Mouse (Mus musculus) CH12.LX (cell line): Measurements from ENCODE around the gene Kank1. TPM values are rescaled to one million over a fixed set of nuclear protein-coding genes. Genes with fewer than 3 reads are reported as not detected.

Source experiments
- DNase-seq: peaks from one replicate; pipeline ENCODE4 v3.0.0-alpha.2; 2013; ENCODE audit errors: extremely low read depth
- H3K27ac ChIP-seq: 2 replicates; pipeline ENCODE4 v1.5.1; 2012; ENCODE audit warnings: low read depth, mild to moderate bottlenecking, control low read depth, moderate library complexity; ENCODE audit not compliant: insufficient read depth
- H3K27me3 ChIP-seq: replicated peaks from 2 replicates; pipeline ENCODE3; 2012; ENCODE audit warnings: inconsistent platforms
- H3K36me3 ChIP-seq, 2 experiments: replicated peaks in 1 of 2; 2 replicates each; pipeline versions ENCODE3 to v1.6.1; 2012; ENCODE audit warnings: inconsistent platforms in 1 of 2, low read length in 1 of 2, mild to moderate bottlenecking in 1 of 2, mixed read lengths in 1 of 2, moderate library complexity in 1 of 2; ENCODE audit not compliant: control insufficient read depth in 1 of 2, insufficient read depth in 1 of 2
- H3K4me1 ChIP-seq, 2 experiments: 2 replicates each; pipeline ENCODE4 v1.6.1; 2012; ENCODE audit warnings: inconsistent platforms in 1 of 2, moderate library complexity in 1 of 2; ENCODE audit not compliant: insufficient read depth in 2 of 2, control insufficient read depth in 1 of 2
- H3K4me2 ChIP-seq: 2 replicates; pipeline ENCODE4 v1.6.1; 2012; ENCODE audit warnings: low read depth, mild to moderate bottlenecking, control low read depth; ENCODE audit not compliant: poor library complexity, insufficient read depth, severe bottlenecking
- H3K4me3 ChIP-seq, 3 experiments: fragments of 150-350 bp in 1 of 3; sonication (generic) in 1 of 3; replicated peaks in 1 of 3; 2 replicates each; pipeline versions ENCODE3 to v1.5.1; 2011 to 2012; ENCODE audit warnings: low read depth in 2 of 3, low read length in 2 of 3, mild to moderate bottlenecking in 2 of 3, moderate library complexity in 2 of 3, control low read depth in 1 of 3, improper control_type of control experiment in 1 of 3, inconsistent platforms in 1 of 3, mixed read lengths in 1 of 3; ENCODE audit not compliant: poor library complexity in 1 of 3
- H3K79me2 ChIP-seq: replicated peaks from 2 replicates; pipeline ENCODE4 v1.6.1; 2012; ENCODE audit warnings: mild to moderate bottlenecking, moderate library complexity; ENCODE audit not compliant: control insufficient read depth, poor library complexity, insufficient read depth, severe bottlenecking; ENCODE audit errors: extremely low read depth
- H3K9ac ChIP-seq: 2 replicates; pipeline ENCODE4 v1.6.1; 2012; ENCODE audit warnings: low read depth, mild to moderate bottlenecking, control low read depth, moderate library complexity; ENCODE audit not compliant: insufficient read depth
- H3K9me3 ChIP-seq: replicated peaks from 2 replicates; pipeline ENCODE3; 2012; ENCODE audit warnings: low read length, inconsistent platforms, mixed read lengths
- CHD2 ChIP-seq: IDR thresholded peaks from 2 replicates; pipeline ENCODE4 v1.6.1; 2011; ENCODE audit warnings: low read length, improper control_type of control experiment
- CTCF ChIP-seq, 2 experiments: IDR thresholded peaks in 1 of 2; conservative IDR thresholded peaks in 1 of 2; 2 replicates each; pipeline ENCODE4 v1.5.1; 2011 to 2012; ENCODE audit warnings: low read depth in 2 of 2, low read length in 2 of 2, improper control_type of control experiment in 1 of 2, inconsistent platforms in 1 of 2, mild to moderate bottlenecking in 1 of 2, moderate library complexity in 1 of 2
- E2F4 ChIP-seq: IDR thresholded peaks from 2 replicates; pipeline ENCODE4 v1.6.1; 2011; ENCODE audit warnings: low read depth, low read length, improper control_type of control experiment; ENCODE audit not compliant: insufficient replicate concordance
- HCFC1 ChIP-seq: IDR thresholded peaks from 2 replicates; pipeline ENCODE4 v1.6.1; 2012; ENCODE audit warnings: low read depth, mild to moderate bottlenecking, inconsistent platforms, low read length, improper control_type of control experiment
- IRF4 ChIP-seq: IDR thresholded peaks from 2 replicates; pipeline ENCODE4 v1.6.1; 2014; ENCODE audit warnings: low read depth, mild to moderate bottlenecking, inconsistent platforms, low read length, improper control_type of control experiment
- JUND ChIP-seq: conservative IDR thresholded peaks from 2 replicates; pipeline ENCODE4 v1.6.1; 2011; ENCODE audit warnings: low read depth, low read length, improper control_type of control experiment
- MAX ChIP-seq: IDR thresholded peaks from 2 replicates; pipeline ENCODE4 v1.6.1; 2011; ENCODE audit warnings: low read length, improper control_type of control experiment
- MXI1 ChIP-seq: IDR thresholded peaks from 2 replicates; pipeline ENCODE4 v1.6.1; 2011; ENCODE audit warnings: mild to moderate bottlenecking, low read depth, low read length, improper control_type of control experiment
- PAX5 ChIP-seq: IDR thresholded peaks from 2 replicates; pipeline ENCODE4 v1.6.1; 2012; ENCODE audit warnings: low read length, inconsistent platforms, mixed read lengths
- RAD21 ChIP-seq: IDR thresholded peaks from 2 replicates; pipeline ENCODE4 v1.6.1; 2011; ENCODE audit warnings: low read depth, mild to moderate bottlenecking, low read length, improper control_type of control experiment, moderate library complexity
- RCOR1 ChIP-seq: conservative IDR thresholded peaks from 2 replicates; pipeline ENCODE4 v1.6.1; 2012; ENCODE audit warnings: low read depth, mild to moderate bottlenecking, inconsistent platforms, low read length, improper control_type of control experiment
- SMC3 ChIP-seq: IDR thresholded peaks from 2 replicates; pipeline ENCODE4 v1.6.1; 2011; ENCODE audit warnings: low read depth, low read length, improper control_type of control experiment
- ZNF384 ChIP-seq: IDR thresholded peaks from 2 replicates; pipeline ENCODE4 v1.6.1; 2012; ENCODE audit warnings: low read depth, low read length, improper control_type of control experiment, inconsistent platforms
- dilution Hi-C: fragments of 300-500 bp; cut with MboI; formaldehyde crosslinking; loops from 2 replicates; pipeline ENCODE4 v1.14.3; 2020; ENCODE audit warnings: low sequenced_read_pairs; ENCODE audit not compliant: extremely low pct_unique_long_range_greater_than_20kb, extremely low pct_ligation_motif_present
- in situ Hi-C: fragments of 300-500 bp; cut with MboI; formaldehyde crosslinking; loops from 3 replicates; pipeline ENCODE4 v1.14.3; 2019; ENCODE audit warnings: low sequenced_read_pairs, low pct_ligation_motif_present, low pct_unique_long_range_greater_than_20kb, mixed read lengths
- polyA plus RNA-seq: library from polyadenylated mRNA; unstranded; fragments of >175 nt; gene quantifications from 2 replicates; pipeline ENCODE4 v1.2.1, GENCODE M21; 2012; ENCODE audit warnings: low read depth; ENCODE audit not compliant: insufficient read length
- total RNA-seq, 2 experiments: library from RNA; depleted of rRNA; stranded (reverse); fragments of 300-350 nt in 1 of 2; fragments of >200 nt in 1 of 2; gene quantifications; 2 replicates each; pipeline ENCODE4 v1.2.3; 2012 to 2014

Kank1 gene
- total and polyA plus RNA-seq, 3 experiments: 0.10 to 0.13 (median 0.12) TPM

DNA sequence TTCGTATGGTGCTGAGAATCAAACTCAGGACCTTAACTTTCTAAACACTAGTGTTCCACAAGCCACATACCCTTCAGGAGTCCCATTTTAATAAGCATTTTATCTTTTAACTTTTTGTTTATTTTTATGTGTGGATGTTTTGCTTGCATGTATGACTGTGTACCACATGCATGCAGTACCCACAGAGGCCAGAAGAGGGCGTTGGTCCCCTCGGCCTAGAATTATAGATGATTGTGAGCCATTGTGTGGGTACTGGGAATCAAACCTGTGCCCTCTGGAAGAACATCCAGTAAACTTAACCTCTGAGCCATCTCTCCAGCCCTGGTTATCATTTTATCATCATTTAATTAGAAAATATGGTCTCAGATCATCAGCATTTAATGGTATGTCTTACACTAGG is 136.8 kb downstream of the Kank1 start:
- no peak for DNase-seq
- dilution Hi-C loops (no loop called here), in situ Hi-C loops (no loop called here)
- H3K4me3 ChIP-seq: no peak overlapping the region
- TF ChIP-seq CTCF (conservative IDR thresholded peaks at IDR 0.05 in 1 of 2, IDR thresholded peaks at IDR 0.05 in 1 of 2; ENCODE audit: low read depth in 2 of 2, low read length in 2 of 2) (peak; percentile 37 to 41; a peak in 3 of 4 replicates), MAX (no peak), RAD21 (no peak)
- no peaks in the 10 kb centered on the region for H3K27me3 ChIP-seq
- H3K4me2 ChIP-seq: no peak overlapping the region
- H3K4me1 ChIP-seq: peaks cover 5 to 9% of the 10 kb centered on the region in 2 experiments; a peak in 1 of 4 replicates
- no peaks in the 10 kb centered on the region for H3K9me3 ChIP-seq
- H3K79me2 ChIP-seq: no peaks in the 10 kb centered on the region
- no peak overlapping the region for H3K9ac ChIP-seq
- H3K27ac ChIP-seq: no peak overlapping the region
- H3K36me3 ChIP-seq: no peaks in the 10 kb centered on the region

DNA sequence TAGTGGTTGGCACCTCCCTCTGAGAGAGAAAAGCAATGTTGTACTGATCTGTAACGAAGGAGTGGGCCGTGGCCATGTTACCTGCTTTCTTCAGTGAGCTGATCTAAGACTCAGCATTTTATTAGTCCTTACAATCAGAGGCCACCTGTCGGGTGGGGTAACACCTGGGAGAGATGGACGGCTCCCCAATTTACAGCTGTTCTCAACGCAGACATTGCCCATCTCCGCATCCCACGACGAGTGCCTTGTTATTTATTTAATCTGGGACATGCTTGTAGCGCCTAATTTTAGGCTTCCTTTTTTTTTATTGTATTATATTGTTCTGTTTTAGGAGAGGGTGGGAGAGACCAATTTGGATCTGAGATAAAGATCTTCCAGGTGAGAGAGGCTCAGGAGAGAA is 137.4 kb downstream of the Kank1 start:
- DNase-seq: no peak
- Histone ChIP-seq H3K9me3 (no peaks in the 10 kb centered on the region), H3K36me3 (no peaks in the 10 kb centered on the region), H3K9ac (no peak overlapping the region), H3K4me1 (peaks cover 5 to 9% of the 10 kb centered on the region in 2 experiments; a peak in 1 of 4 replicates), H3K79me2 (no peaks in the 10 kb centered on the region)
- dilution Hi-C loops (no loop called here), in situ Hi-C loops (no loop called here)
- TF ChIP-seq HCFC1: no peak
- no peak for TF ChIP-seq RCOR1
- TF ChIP-seq ZNF384: no peak
- TF ChIP-seq E2F4: no peak
- TF ChIP-seq, all 38 proteins: peak for 0
- Histone ChIP-seq H3K27ac (no peak overlapping the region), H3K4me2 (no peak overlapping the region), H3K4me3 (no peak overlapping the region), H3K27me3 (no peaks in the 10 kb centered on the region)

DNA sequence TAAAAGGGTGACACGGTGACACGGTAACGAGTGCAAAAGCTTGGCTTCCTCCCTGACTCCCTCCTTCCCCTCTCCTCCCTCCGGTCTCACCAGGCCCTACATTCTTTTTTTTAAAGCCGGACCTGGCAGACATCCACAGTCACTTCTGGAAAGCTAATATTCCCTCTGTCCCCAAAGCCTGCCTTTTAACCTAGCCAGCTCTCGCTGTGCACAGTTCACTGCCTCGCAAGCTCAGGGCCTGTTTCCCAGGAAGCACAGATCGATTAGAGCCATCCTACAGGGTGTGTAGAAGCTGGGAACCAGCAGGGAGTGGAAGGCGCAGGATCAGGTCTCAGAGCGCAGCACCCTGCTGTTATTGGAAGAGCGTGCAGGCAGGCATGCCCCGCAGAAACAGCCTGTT is 138.2 kb downstream of the Kank1 start:
- dilution Hi-C loops (no loop called here), in situ Hi-C loops (no loop called here)
- H3K4me3 ChIP-seq: no peak overlapping the region
- TF ChIP-seq HCFC1: no peak
- no peak for TF ChIP-seq MXI1
- no peak for TF ChIP-seq SMC3
- no peak for TF ChIP-seq CHD2
- TF ChIP-seq PAX5: no peak
- no peak for TF ChIP-seq IRF4
- no peak for TF ChIP-seq JUND
- H3K4me1 ChIP-seq: peaks cover 5 to 8% of the 10 kb centered on the region in 2 experiments; a peak in 1 of 4 replicates
- H3K27me3 ChIP-seq: no peaks in the 10 kb centered on the region
- H3K36me3 ChIP-seq: no peaks in the 10 kb centered on the region
- DNase-seq: no peak
- no peak overlapping the region for H3K9ac ChIP-seq
- no peak overlapping the region for H3K27ac ChIP-seq
- H3K79me2 ChIP-seq: no peaks in the 10 kb centered on the region
- H3K4me2 ChIP-seq: no peak overlapping the region
- H3K9me3 ChIP-seq: no peaks in the 10 kb centered on the region
